Comparison of ENCODE assay signal across 33 mouse cellular contexts in genomic region chr1:170958225-170958624, GRCm38 (mm10). TPM values are rescaled to one million over a fixed set of nuclear protein-coding genes. Genes with fewer than 3 reads are reported as not detected.
"Had no signal": no experiment of that assay in that cellular context is flagged by ENCODE, and none has a peak within 500 bp of the region (broad histone marks: within the 10 kb centered on the region; RNA-seq: fewer than 3 reads in every experiment).

No protein-coding gene starts in this region.

- H3K36me3 ChIP-seq: hindbrain, embryonic 13.5 days; hindbrain, embryonic 15.5 days; limb, embryonic 13.5 days; limb, embryonic 15.5 days; liver, embryonic 12.5 days had no signal

- H3K4me2 ChIP-seq: hindbrain, embryonic 13.5 days; hindbrain, embryonic 15.5 days; limb, embryonic 13.5 days; limb, embryonic 15.5 days; liver, embryonic 12.5 days had no signal

- H3K4me3 ChIP-seq: gastrocnemius, adult 2 months; heart, adult 2 months; hindbrain, embryonic 13.5 days; hindbrain, embryonic 15.5 days; layer of hippocampus, adult 2 months; left cerebral cortex, adult 2 months; limb, embryonic 13.5 days; limb, embryonic 15.5 days; liver, embryonic 12.5 days had no signal

- ATAC-seq: forebrain, postnatal 0 days; hindbrain, postnatal 0 days; intestine, embryonic 16.5 days; liver, embryonic 12.5 days had no signal

- H3K27ac ChIP-seq: gastrocnemius, adult 2 months; heart, adult 2 months; hindbrain, embryonic 13.5 days; hindbrain, embryonic 15.5 days; hindbrain, postnatal 0 days; layer of hippocampus, adult 2 months; left cerebral cortex, adult 2 months; limb, embryonic 13.5 days; limb, embryonic 15.5 days; liver, embryonic 12.5 days; liver, embryonic 14.5 days had no signal

- DNase-seq: forebrain, postnatal 0 days; gastrocnemius, adult 2 months; gastrocnemius, postnatal 10 days; gastrocnemius, postnatal 25 days; heart, adult 11 months; heart, adult 2 months; kidney, adult 11 months; kidney, adult 2 months; kidney, adult 9 months; kidney, postnatal 10 days; kidney, postnatal 25 days; kidney, postnatal 4 days; left cerebral cortex, postnatal 4 days had no signal

- H3K27me3 ChIP-seq: hindbrain, embryonic 13.5 days; hindbrain, embryonic 15.5 days; limb, embryonic 13.5 days; limb, embryonic 15.5 days; liver, embryonic 12.5 days had no signal

- H3K9ac ChIP-seq: forebrain, postnatal 0 days; hindbrain, embryonic 13.5 days; hindbrain, embryonic 15.5 days; limb, embryonic 13.5 days; limb, embryonic 15.5 days; liver, embryonic 12.5 days; liver, embryonic 14.5 days had no signal

- H3K9me3 ChIP-seq: hindbrain, embryonic 13.5 days; hindbrain, embryonic 15.5 days; limb, embryonic 13.5 days; limb, embryonic 15.5 days; liver, embryonic 12.5 days had no signal

- H3K4me1 ChIP-seq: hindbrain, embryonic 13.5 days; hindbrain, embryonic 15.5 days; limb, embryonic 15.5 days had no signal

RNA-seq across cellular contexts. Expression of gene Fcrla, which starts 30.8 kb away (rescaled TPM):
- total RNA-seq: forebrain, postnatal 0 days; gastrocnemius, adult 2 months; gastrocnemius, postnatal 25 days; hindbrain, postnatal 0 days; layer of hippocampus, adult 2 months; layer of hippocampus, postnatal 10 days; layer of hippocampus, postnatal 25 days; left cerebral cortex, adult 2 months; left cerebral cortex, postnatal 25 days; left cerebral cortex, postnatal 4 days had no signal
- polyA plus RNA-seq: hindbrain, embryonic 11.5 days; hindbrain, embryonic 13.5 days; hindbrain, embryonic 15.5 days; hindbrain, postnatal 0 days; intestine, embryonic 14.5 days; intestine, embryonic 16.5 days; kidney, embryonic 16.5 days; limb, embryonic 11.5 days; limb, embryonic 13.5 days had no signal

RNA-seq across cellular contexts. Expression of gene Fcrlb, which starts 45.5 kb away (rescaled TPM):
- total RNA-seq: forebrain, postnatal 0 days; gastrocnemius, adult 2 months; gastrocnemius, postnatal 10 days; gastrocnemius, postnatal 25 days; gastrocnemius, postnatal 4 days; heart, adult 2 months; heart, postnatal 25 days; hematopoietic stem cell, adult 5-6 weeks; left cerebral cortex, postnatal 4 days had no signal
- polyA plus RNA-seq: heart, adult 2 months; hindbrain, embryonic 11.5 days; intestine, embryonic 14.5 days; limb, embryonic 11.5 days had no signal
